Mouse (Mus musculus): ENCODE measurements around the gene Lipc. TPM values are rescaled to one million over a fixed set of nuclear protein-coding genes. Genes with fewer than 3 reads are reported as not detected.

The Lipc gene
- polyA plus RNA-seq, 1 experiment from 2014 or later, result 0.19 TPM

GRCm38 (mm10) chr9:70942686-70943333 is 9.2 kb downstream of the Lipc start:
- no peaks in the 10 kb centered on the region for H3K27me3 ChIP-seq (ENCODE audit: control insufficient read depth, insufficient read depth, low read depth, low read length)
- no peak overlapping the region for H3K27ac ChIP-seq (ENCODE audit: low read length)
- H3K4me3 ChIP-seq (ENCODE audit: low read depth, low read length), result no peak overlapping the region
- WGBS, result 84% methylated on average over 9 of the region's 9 CpGs
- H3K36me3 ChIP-seq (ENCODE audit: control insufficient read depth, insufficient read depth, low read length), result no peaks in the 10 kb centered on the region
- no peak overlapping the region for H3K4me2 ChIP-seq (ENCODE audit: low read length)
- H3K9ac ChIP-seq (ENCODE audit: low read depth, low read length), result no peak overlapping the region
- no peaks in the 10 kb centered on the region for H3K4me1 ChIP-seq (ENCODE audit: control insufficient read depth, insufficient read depth, low read length)
- no peaks in the 10 kb centered on the region for H3K9me3 ChIP-seq (replicated peaks; ENCODE audit: control insufficient read depth, low read length, poor library complexity, severe bottlenecking)
- no peak for ATAC-seq

- 77% methylated on average over 8 of the region's 8 CpGs for WGBS
- no peak overlapping the region for H3K9ac ChIP-seq (ENCODE audit: low read depth, low read length)
- H3K27me3 ChIP-seq (ENCODE audit: control insufficient read depth, insufficient read depth, low read depth, low read length), result no peaks in the 10 kb centered on the region
- H3K4me1 ChIP-seq (ENCODE audit: control insufficient read depth, insufficient read depth, low read length), result no peaks in the 10 kb centered on the region
- H3K9me3 ChIP-seq (replicated peaks; ENCODE audit: control insufficient read depth, low read length, poor library complexity, severe bottlenecking), result no peaks in the 10 kb centered on the region
- no peak overlapping the region for H3K27ac ChIP-seq (ENCODE audit: low read length)
- no peak overlapping the region for H3K4me3 ChIP-seq (ENCODE audit: low read depth, low read length)
- no peaks in the 10 kb centered on the region for H3K36me3 ChIP-seq (ENCODE audit: control insufficient read depth, insufficient read depth, low read length)
- no peak for ATAC-seq
- no peak overlapping the region for H3K4me2 ChIP-seq (ENCODE audit: low read length)
Observed at GRCm38 (mm10) chr9:70939752-70940501, 12.1 kb downstream of the Lipc start.

- H3K4me2 ChIP-seq (ENCODE audit: low read length), result no peak overlapping the region
- H3K9ac ChIP-seq (ENCODE audit: low read depth, low read length), result no peak overlapping the region
- no peak overlapping the region for H3K27ac ChIP-seq (ENCODE audit: low read length)
- H3K27me3 ChIP-seq (ENCODE audit: control insufficient read depth, insufficient read depth, low read depth, low read length), result no peaks in the 10 kb centered on the region
- H3K4me1 ChIP-seq (ENCODE audit: control insufficient read depth, insufficient read depth, low read length), result no peaks in the 10 kb centered on the region
- no peak for ATAC-seq
- 80% methylated on average over 2 of the region's 2 CpGs for WGBS
- no peaks in the 10 kb centered on the region for H3K9me3 ChIP-seq (replicated peaks; ENCODE audit: control insufficient read depth, low read length, poor library complexity, severe bottlenecking)
- H3K4me3 ChIP-seq (ENCODE audit: low read depth, low read length), result no peak overlapping the region
- H3K36me3 ChIP-seq (ENCODE audit: control insufficient read depth, insufficient read depth, low read length), result no peaks in the 10 kb centered on the region
Observed at GRCm38 (mm10) chr9:70938850-70939249, 13.2 kb downstream of the Lipc start.

- no peak for ATAC-seq
- H3K9me3 ChIP-seq (replicated peaks; ENCODE audit: control insufficient read depth, low read length, poor library complexity, severe bottlenecking), result no peaks in the 10 kb centered on the region
- WGBS, result 94% methylated on average over 6 of the region's 6 CpGs
- no peaks in the 10 kb centered on the region for H3K27me3 ChIP-seq (ENCODE audit: control insufficient read depth, insufficient read depth, low read depth, low read length)
- H3K4me3 ChIP-seq (ENCODE audit: low read depth, low read length), result no peak overlapping the region
- H3K9ac ChIP-seq (ENCODE audit: low read depth, low read length), result no peak overlapping the region
- H3K27ac ChIP-seq (ENCODE audit: low read length), result no peak overlapping the region
- no peaks in the 10 kb centered on the region for H3K4me1 ChIP-seq (ENCODE audit: control insufficient read depth, insufficient read depth, low read length)
- no peaks in the 10 kb centered on the region for H3K36me3 ChIP-seq (ENCODE audit: control insufficient read depth, insufficient read depth, low read length)
- H3K4me2 ChIP-seq (ENCODE audit: low read length), result no peak overlapping the region
Observed at GRCm38 (mm10) chr9:70938134-70938533, 13.9 kb downstream of the Lipc start.

- WGBS, result 70% methylated on average over 8 of the region's 8 CpGs
- ATAC-seq, result no peak
Observed at GRCm38 (mm10) chr9:70934587-70935295, 17.3 kb downstream of the Lipc start.

GRCm38 (mm10) chr9:70930641-70931020 is 21.4 kb downstream of the Lipc start:
- no peak for ATAC-seq
- H3K27me3 ChIP-seq (ENCODE audit: control insufficient read depth, insufficient read depth, low read depth, low read length), result no peaks in the 10 kb centered on the region
- H3K36me3 ChIP-seq (ENCODE audit: control insufficient read depth, insufficient read depth, low read length), result no peaks in the 10 kb centered on the region
- H3K27ac ChIP-seq (ENCODE audit: low read length), result no peak overlapping the region
- no peaks in the 10 kb centered on the region for H3K9me3 ChIP-seq (replicated peaks; ENCODE audit: control insufficient read depth, low read length, poor library complexity, severe bottlenecking)
- no peak overlapping the region for H3K4me3 ChIP-seq (ENCODE audit: low read depth, low read length)
- H3K9ac ChIP-seq (ENCODE audit: low read depth, low read length), result no peak overlapping the region
- WGBS, result 77% methylated on average over 5 of the region's 5 CpGs
- no peak overlapping the region for H3K4me2 ChIP-seq (ENCODE audit: low read length)
- H3K4me1 ChIP-seq (ENCODE audit: control insufficient read depth, insufficient read depth, low read length), result no peaks in the 10 kb centered on the region

More at GRCm38 (mm10) chr9:70934587-70935295, 17.3 kb downstream of the Lipc start:
- Histone ChIP-seq H3K4me1 (ENCODE audit: control insufficient read depth, insufficient read depth, low read length) (no peaks in the 10 kb centered on the region), H3K9ac (ENCODE audit: low read depth, low read length) (no peak overlapping the region), H3K4me2 (ENCODE audit: low read length) (no peak overlapping the region), H3K4me3 (ENCODE audit: low read depth, low read length) (no peak overlapping the region), H3K27me3 (ENCODE audit: control insufficient read depth, insufficient read depth, low read depth, low read length) (no peaks in the 10 kb centered on the region), H3K27ac (ENCODE audit: low read length) (no peak overlapping the region), H3K36me3 (ENCODE audit: control insufficient read depth, insufficient read depth, low read length) (no peaks in the 10 kb centered on the region), H3K9me3 (replicated peaks; ENCODE audit: control insufficient read depth, low read length, poor library complexity, severe bottlenecking) (no peaks in the 10 kb centered on the region)

GRCm38 (mm10) chr9:70929840-70930640 is 22.0 kb downstream of the Lipc start:
- no peak overlapping the region for H3K4me2 ChIP-seq (ENCODE audit: low read length)
- H3K27me3 ChIP-seq (ENCODE audit: control insufficient read depth, insufficient read depth, low read depth, low read length), result no peaks in the 10 kb centered on the region
- H3K27ac ChIP-seq (ENCODE audit: low read length), result no peak overlapping the region
- H3K4me3 ChIP-seq (ENCODE audit: low read depth, low read length), result no peak overlapping the region
- no peaks in the 10 kb centered on the region for H3K4me1 ChIP-seq (ENCODE audit: control insufficient read depth, insufficient read depth, low read length)
- no peaks in the 10 kb centered on the region for H3K36me3 ChIP-seq (ENCODE audit: control insufficient read depth, insufficient read depth, low read length)
- no peaks in the 10 kb centered on the region for H3K9me3 ChIP-seq (replicated peaks; ENCODE audit: control insufficient read depth, low read length, poor library complexity, severe bottlenecking)
- no peak for ATAC-seq
- WGBS, result 51% methylated on average over 15 of the region's 15 CpGs
- no peak overlapping the region for H3K9ac ChIP-seq (ENCODE audit: low read depth, low read length)

DNA sequence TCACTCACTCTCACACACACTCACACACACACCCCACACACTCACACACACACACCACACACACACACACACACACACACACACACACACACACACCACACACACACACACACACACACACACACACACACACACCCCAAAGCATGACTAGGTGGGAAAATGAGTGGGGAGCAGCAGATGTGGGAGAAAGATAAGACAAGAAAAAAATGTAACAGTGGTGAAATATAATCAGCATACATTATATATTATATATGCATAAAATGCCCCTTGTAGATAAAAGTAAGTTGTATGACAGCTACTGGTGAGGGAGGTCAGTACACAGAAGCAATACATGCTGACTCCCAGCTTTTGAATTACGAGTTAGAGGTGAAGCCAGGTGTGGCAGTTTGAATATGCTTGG is 23.6 kb downstream of the Lipc start:
- Histone ChIP-seq H3K27ac (ENCODE audit: low read length) (no peak overlapping the region), H3K36me3 (ENCODE audit: control insufficient read depth, insufficient read depth, low read length) (no peaks in the 10 kb centered on the region), H3K9me3 (replicated peaks; ENCODE audit: control insufficient read depth, low read length, poor library complexity, severe bottlenecking) (no peaks in the 10 kb centered on the region), H3K9ac (ENCODE audit: low read depth, low read length) (no peak overlapping the region), H3K27me3 (ENCODE audit: control insufficient read depth, insufficient read depth, low read depth, low read length) (no peaks in the 10 kb centered on the region), H3K4me1 (ENCODE audit: control insufficient read depth, insufficient read depth, low read length) (no peaks in the 10 kb centered on the region), H3K4me2 (ENCODE audit: low read length) (no peak overlapping the region), H3K4me3 (ENCODE audit: low read depth, low read length) (no peak overlapping the region)
- 87% methylated on average over 1 of the region's 1 CpGs for WGBS
- no peak for ATAC-seq
